Comparison of ENCODE assay signal across 8 mouse cellular contexts in genomic region chr12:111539041-111539345, GRCm38 (mm10). TPM values are rescaled to one million over a fixed set of nuclear protein-coding genes. Genes with fewer than 3 reads are reported as not detected.
DNase-seq lines count a peak whose midpoint lies in the region; ATAC-seq lines count a peak whose summit lies in the region.

No protein-coding gene starts in this region.

- H3K9me3 ChIP-seq in forebrain, embryonic 13.5 days (replicated peaks): no peaks in the 10 kb centered on the region
- H3K9me3 ChIP-seq in liver, embryonic 16.5 days (replicated peaks; ENCODE audit: control insufficient read depth, low read length): no peaks in the 10 kb centered on the region

- H3K4me3 ChIP-seq in forebrain, embryonic 13.5 days: peak overlapping the region; percentile 85
- peak overlapping the region; percentile 75 for H3K4me3 ChIP-seq in liver, embryonic 16.5 days (ENCODE audit: low read depth, low read length)

- peak; percentile 31 for DNase-seq in embryo, embryonic 10 days (ENCODE audit: low spot score)
- DNase-seq in embryo, embryonic 9.5 days (ENCODE audit: extremely low spot score): no peak
- DNase-seq in 3T3-L1 (ENCODE audit: low read depth, low spot score) (peak; percentile 29), MN1 (ENCODE audit: low spot score) (no peak)
- no peak for DNase-seq in right cerebral cortex, postnatal 14 days
- no peak for DNase-seq in spleen, postnatal 36 days (ENCODE audit: low spot score in 2 of 2)

- ATAC-seq in forebrain, embryonic 13.5 days: no peak
- ATAC-seq in liver, embryonic 16.5 days (ENCODE audit: low read depth): no peak

- peaks cover 35% of the 10 kb centered on the region for H3K4me1 ChIP-seq in forebrain, embryonic 13.5 days
- peaks cover 45% of the 10 kb centered on the region for H3K4me1 ChIP-seq in liver, embryonic 16.5 days (ENCODE audit: control insufficient read depth, low read depth, low read length)

- H3K4me2 ChIP-seq in forebrain, embryonic 13.5 days: peak overlapping the region; percentile 91
- H3K4me2 ChIP-seq in liver, embryonic 16.5 days (ENCODE audit: low read depth, low read length): peak overlapping the region; percentile 72

- peak overlapping the region; percentile 96 for H3K27ac ChIP-seq in forebrain, embryonic 13.5 days
- H3K27ac ChIP-seq in liver, embryonic 16.5 days (ENCODE audit: low read length): peak overlapping the region; percentile 97

- H3K36me3 ChIP-seq in forebrain, embryonic 13.5 days (ENCODE audit: poor library complexity, severe bottlenecking): peaks cover 49% of the 10 kb centered on the region
- H3K36me3 ChIP-seq in liver, embryonic 16.5 days (ENCODE audit: control insufficient read depth, insufficient read depth): peaks cover 51% of the 10 kb centered on the region

- no peaks in the 10 kb centered on the region for H3K27me3 ChIP-seq in forebrain, embryonic 13.5 days
- H3K27me3 ChIP-seq in liver, embryonic 16.5 days (ENCODE audit: control insufficient read depth, insufficient read depth, low read depth, low read length): no peaks in the 10 kb centered on the region; the same call in none of the 2 replicates

- peak overlapping the region; percentile 97 for H3K9ac ChIP-seq in forebrain, embryonic 13.5 days
- peak overlapping the region; percentile 96 for H3K9ac ChIP-seq in liver, embryonic 16.5 days (ENCODE audit: low read depth, low read length)

- WGBS in forebrain, embryonic 13.5 days: 2% methylated on average over 18 of the region's 18 CpGs
- under 1% methylated on average over 18 of the region's 18 CpGs for WGBS in liver, embryonic 16.5 days (ENCODE audit: insufficient replicate concordance)

RNA-seq across cellular contexts. Expression of gene Eif5, which starts 1.2 kb away (rescaled TPM):
- polyA plus RNA-seq in forebrain, embryonic 13.5 days (2015; fragmentation: Nextera tagmentation; extraction: Ambion mirVana): 667 and 695 TPM in 2 replicates
- polyA plus RNA-seq in liver, embryonic 16.5 days (2015; fragmentation: Nextera tagmentation; extraction: Ambion mirVana): 522 and 558 TPM in 2 replicates

RNA-seq across cellular contexts. Expression of gene Mark3, which starts 35.3 kb away (rescaled TPM):
- 44.2 and 47.2 TPM in 2 replicates for polyA plus RNA-seq in forebrain, embryonic 13.5 days (2015; fragmentation: Nextera tagmentation; extraction: Ambion mirVana)
- polyA plus RNA-seq in liver, embryonic 16.5 days (2015; fragmentation: Nextera tagmentation; extraction: Ambion mirVana): 7.0 and 9.2 TPM in 2 replicates

RNA-seq across cellular contexts. Expression of gene Gm266, which starts 53.4 kb away (rescaled TPM):
- polyA plus RNA-seq in forebrain, embryonic 13.5 days (2015; fragmentation: Nextera tagmentation; extraction: Ambion mirVana): 0.40 and 1.0 TPM in 2 replicates
- polyA plus RNA-seq in liver, embryonic 16.5 days (2015; fragmentation: Nextera tagmentation; extraction: Ambion mirVana): 0.46 and 0.52 TPM in 2 replicates

Comparison
In these comparisons a context has a peak if more than half of its experiments do, and no peak if none do; other contexts are left out.
1. DNase-seq: peak in embryo, embryonic 10 days (single experiment) and 3T3-L1 (single experiment); none in embryo, embryonic 9.5 days (single experiment), right cerebral cortex, postnatal 14 days (single experiment), spleen, postnatal 36 days (0 of 2) and MN1 (single experiment).